Mouse (Mus musculus) cerebellum, postnatal 25 days (tissue): ENCODE results near the gene Zmiz2.
"Not testable (repeated sequence)": the region's sequence is repeated elsewhere in the genome, so short reads cannot be mapped to it uniquely, and the experiment has no call there.

Experiments used
- DNase-seq, 2 experiments: peaks; one replicate each; pipeline ENCODE4 v3.0.0; 2021; ENCODE audit warnings: mixed read lengths in 2 of 2

Zmiz2 gene

GRCm38 (mm10) chr11:6420722-6421350 lies 32.0 kb downstream of the Zmiz2 start:
- no peak for DNase-seq

- DNase-seq: no peak
Measured at GRCm38 (mm10) chr11:6430186-6430585, 41.3 kb downstream of the Zmiz2 start.

GRCm38 (mm10) chr11:6436442-6436841 lies 47.6 kb downstream of the Zmiz2 start:
- peak; percentile 59 to 79 for DNase-seq

GRCm38 (mm10) chr11:6437667-6438066 lies 48.8 kb downstream of the Zmiz2 start:
- no peak for DNase-seq

- DNase-seq: no peak
Measured at GRCm38 (mm10) chr11:6440171-6440570, 51.3 kb downstream of the Zmiz2 start.

GRCm38 (mm10) chr11:6442566-6442965 lies 53.7 kb downstream of the Zmiz2 start:
- no peak for DNase-seq

- no peak for DNase-seq
Measured at GRCm38 (mm10) chr11:6443102-6443501, 54.2 kb downstream of the Zmiz2 start.

GRCm38 (mm10) chr11:6443727-6444076 lies 54.8 kb downstream of the Zmiz2 start:
- DNase-seq: no peak

- peak; percentile 99 to 100 for DNase-seq
Measured at GRCm38 (mm10) chr11:6444077-6444853, 55.4 kb downstream of the Zmiz2 start, which contains the start of gene H2afv. Gene H2afv (minus strand): TSS chr11:6444443.

GRCm38 (mm10) chr11:6445441-6445840 lies 56.6 kb downstream of the Zmiz2 start:
- no peak for DNase-seq

GRCm38 (mm10) chr11:6445951-6446350 lies 57.1 kb downstream of the Zmiz2 start:
- no peak for DNase-seq

- no peak for DNase-seq
Measured at GRCm38 (mm10) chr11:6447493-6447892, 58.6 kb downstream of the Zmiz2 start.

- DNase-seq: not testable (repeated sequence)
Measured at GRCm38 (mm10) chr11:6448155-6448554, 59.3 kb downstream of the Zmiz2 start.
